Mouse (Mus musculus) layer of hippocampus, adult 9-11 months (tissue): ENCODE results near the gene Bclaf3.
A peak's percentile ranks its signal among the peaks of the same experiment; 100 is the strongest.
"Not testable (repeated sequence)": the region's sequence is repeated elsewhere in the genome, so short reads cannot be mapped to it uniquely, and the experiment has no call there.

Source experiments
- DNase-seq: peaks from one replicate; pipeline ENCODE4 v3.0.0; 2022

Bclaf3 gene

DNA sequence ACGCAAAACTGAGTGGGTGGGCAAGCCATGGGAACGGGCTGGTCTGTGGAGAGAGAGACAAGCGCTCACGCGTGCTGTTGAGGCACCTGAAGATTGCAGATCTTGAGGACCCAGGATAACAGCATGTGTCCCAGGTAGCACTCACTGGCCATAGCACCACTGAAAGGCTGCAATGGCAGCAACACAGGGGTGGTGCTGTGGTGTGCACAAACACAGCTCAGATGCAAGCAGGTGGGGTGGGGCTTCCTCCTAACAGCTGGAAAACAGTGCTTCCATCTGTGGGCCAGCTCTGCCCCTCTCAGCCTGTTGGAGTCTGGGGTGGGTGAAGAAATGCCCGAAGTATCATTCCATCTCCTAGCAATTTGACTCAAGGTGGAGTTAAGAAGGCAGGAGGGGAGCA lies at the start of gene Bclaf3:
TSS of gene Bclaf3 (plus strand) at position 301 of the 400 bp plus-strand sequence.
- DNase-seq = no peak

DNA sequence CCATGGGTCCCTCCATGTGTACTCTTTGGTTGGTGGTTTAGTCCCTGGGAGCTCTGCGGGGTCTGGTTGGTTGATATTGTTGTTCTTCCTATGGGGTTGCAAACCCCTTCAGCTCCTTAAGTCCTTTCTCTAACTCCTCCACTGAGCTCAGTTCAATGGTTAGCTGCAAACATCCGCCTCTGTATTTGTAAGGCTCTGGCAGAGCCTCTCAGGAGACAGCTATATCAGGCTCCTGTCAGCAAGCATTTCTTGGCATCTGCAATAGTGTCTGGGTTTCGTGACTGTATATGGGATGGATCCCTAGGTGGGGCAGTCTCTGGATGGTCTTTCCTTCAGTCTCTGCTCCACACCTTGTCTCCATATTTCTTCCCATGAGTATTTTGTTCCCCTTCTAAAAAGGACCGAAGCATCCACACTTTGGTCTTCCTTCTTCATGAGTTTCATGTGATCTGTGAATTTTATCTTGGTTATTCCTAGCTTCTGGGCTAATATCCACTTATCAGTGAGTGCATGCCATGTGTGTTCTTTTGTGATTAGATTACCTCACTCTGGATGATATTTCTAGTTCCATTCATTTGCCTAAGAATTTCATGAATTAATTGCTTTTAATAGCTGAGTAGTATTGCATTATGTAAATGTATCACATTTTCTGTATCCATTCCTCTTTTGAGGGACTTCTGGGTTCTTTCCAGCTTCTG lies 48.1 kb upstream of the Bclaf3 start:
- not testable (repeated sequence) for DNase-seq

DNA sequence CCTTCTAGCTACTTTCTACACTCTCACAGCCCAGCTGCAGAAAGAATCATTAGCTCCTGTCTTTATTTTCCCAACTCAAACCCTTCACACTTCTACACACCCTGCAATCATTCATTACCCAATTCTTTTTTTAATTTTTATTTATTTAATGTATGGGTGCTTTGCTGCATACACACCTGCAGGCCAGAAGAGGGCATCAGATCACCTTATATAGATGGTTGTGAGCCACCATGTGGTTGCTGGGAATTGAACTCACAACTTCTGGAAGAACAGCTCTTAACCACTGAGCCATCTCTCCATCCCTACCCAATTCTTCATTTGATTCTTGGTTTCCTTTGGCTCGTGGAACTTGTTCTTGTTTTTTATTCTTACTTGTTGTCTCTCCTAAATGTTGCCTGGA lies 42.2 kb upstream of the Bclaf3 start:
- DNase-seq = no peak

DNA sequence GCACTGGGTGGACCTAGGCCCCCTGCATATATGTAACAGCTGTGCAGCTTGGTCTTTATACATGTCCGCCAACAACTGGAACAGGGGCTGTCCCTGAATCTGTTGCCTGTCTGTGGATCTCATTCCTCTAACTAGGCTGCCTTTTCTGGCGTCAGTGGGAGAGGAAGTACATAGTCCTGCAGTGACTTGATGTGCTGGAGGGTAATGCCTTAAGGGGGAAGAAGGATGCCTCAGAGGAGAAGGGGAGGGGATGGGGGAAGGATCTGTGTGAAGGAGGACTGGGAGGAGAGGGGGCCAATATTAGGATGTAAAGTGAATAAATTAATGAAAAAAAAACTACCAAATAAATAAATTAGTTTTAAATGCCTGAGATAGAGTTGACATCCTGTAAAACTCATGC lies 23.3 kb upstream of the Bclaf3 start:
- no peak for DNase-seq

DNA sequence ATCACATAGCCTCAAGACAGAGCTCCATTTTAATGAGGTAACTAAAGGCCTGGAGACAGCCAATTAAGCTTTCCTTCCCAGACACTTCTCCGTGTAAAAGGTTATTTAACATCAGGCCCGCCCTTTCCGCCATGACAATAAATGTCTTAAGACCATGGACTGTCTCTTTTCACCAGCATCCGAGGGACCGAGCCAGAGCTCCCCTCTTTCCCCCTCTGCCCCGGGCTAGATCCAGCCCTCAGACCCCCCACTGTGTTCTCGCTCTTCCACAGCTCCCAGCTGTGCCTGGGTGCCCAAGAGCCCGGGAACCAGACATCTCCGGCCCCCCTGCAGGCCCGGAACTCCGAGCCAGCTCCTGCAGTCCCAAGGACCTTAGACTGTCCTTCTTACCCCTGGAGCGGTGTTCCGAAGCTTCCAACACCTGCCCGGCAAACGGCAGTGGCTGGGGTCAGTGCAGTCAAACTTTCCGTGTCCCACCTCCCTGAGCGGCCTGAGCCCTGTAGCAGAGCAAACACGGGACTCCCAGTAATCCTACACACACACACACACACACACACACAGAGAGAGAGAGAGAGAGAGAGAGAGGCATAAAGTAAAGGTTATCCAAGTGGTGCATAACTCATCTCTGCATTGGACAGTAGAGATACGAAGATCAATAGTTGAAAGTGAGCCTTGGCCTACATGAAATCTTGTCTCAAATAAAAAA lies 18.0 kb upstream of the Bclaf3 start:
- no peak for DNase-seq

DNA sequence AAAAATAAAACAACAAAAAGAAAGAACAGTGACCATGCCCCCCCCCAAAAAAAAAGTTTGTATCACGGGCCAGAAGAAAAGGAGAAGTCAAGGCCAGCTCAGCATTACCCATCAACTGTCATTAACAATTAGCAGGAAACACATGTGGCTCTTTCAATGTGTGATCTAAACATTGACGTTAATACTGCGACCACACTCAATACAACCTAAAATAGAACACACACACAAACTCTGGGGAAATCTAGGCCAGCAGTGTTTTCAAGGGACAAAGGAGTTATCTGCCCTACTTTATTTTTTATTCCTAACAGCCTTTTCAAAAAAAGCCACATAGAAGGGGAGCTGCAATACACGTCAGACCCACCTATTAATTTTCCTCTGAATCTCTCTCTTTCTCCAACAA lies 17.4 kb upstream of the Bclaf3 start:
- no peak for DNase-seq

DNA sequence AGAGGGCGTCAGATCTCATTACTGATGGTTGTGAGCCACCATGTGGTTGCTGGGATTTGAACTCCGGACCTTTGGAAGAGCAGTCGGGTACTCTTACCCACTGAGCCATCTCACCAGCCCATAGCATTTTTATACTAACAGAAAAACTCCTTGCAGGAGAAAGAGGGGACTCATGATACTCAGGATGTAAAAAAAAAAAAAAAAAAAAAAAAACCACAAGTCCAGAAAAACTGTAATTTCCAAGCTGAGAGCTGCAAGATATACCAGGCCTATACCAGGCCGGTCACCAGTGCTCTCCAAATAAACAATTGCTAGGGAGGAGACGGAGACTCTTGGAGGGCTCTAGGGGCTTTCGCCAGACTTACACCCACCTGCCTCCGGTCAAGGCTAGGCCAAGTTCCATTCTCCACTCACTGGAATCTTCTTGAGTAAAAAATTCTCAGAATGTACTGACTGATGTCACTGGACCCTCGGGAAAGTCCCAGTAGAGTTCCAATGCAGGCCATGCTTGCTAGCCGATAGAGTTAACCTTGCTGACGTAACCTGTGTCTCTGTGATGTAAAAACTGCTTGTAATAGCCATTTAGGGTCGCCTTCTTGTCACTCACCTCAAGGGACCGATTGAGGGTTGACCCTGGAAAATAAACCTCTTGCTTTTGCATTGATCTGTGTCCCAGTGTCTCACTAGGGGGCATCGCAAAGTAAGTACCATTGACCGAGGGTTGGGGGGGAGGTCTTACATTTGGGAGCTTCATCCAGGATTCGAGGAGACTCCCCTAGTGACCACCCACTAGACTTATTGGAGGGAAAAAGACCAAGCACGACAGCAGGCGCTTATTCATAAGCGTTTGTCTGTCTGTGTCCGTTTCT lies 16.4 kb upstream of the Bclaf3 start:
- no peak for DNase-seq

DNA sequence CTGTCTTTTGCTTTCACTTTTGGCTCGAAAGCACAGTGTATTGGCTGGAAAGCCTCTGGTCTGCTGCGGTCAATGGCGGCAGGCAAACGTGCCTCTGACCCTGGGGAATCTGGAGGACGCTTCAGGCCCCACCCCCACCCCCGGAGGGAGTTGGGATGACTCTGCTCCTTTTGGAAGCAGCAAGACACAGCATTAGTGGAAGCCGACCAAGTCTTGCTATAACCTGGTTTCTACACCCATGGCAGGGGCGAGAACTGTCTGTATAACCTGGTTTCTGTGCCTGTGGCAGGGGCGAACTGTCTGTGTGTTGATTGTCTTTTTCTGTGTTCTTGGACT lies 15.8 kb upstream of the Bclaf3 start:
- DNase-seq = no peak

DNA sequence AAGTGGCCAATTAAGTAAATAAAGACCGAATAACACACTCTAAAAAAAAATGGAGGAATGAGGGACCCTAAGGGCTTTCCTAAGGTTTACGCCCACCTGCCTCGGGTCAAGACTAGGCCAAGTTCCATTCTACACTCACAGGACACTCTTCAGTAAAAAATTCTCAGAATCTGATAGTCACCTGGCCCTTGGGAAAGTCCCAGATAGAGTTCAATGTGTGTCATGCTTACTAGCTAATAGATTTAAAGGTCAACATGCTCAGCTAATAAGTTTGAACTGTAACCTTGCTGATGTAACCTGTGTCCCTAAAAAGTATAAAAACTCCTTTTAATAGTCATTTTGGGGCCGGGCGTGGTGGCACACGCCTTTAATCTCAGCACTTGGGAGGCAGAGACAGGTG lies 10.9 kb upstream of the Bclaf3 start:
- DNase-seq = no peak

DNA sequence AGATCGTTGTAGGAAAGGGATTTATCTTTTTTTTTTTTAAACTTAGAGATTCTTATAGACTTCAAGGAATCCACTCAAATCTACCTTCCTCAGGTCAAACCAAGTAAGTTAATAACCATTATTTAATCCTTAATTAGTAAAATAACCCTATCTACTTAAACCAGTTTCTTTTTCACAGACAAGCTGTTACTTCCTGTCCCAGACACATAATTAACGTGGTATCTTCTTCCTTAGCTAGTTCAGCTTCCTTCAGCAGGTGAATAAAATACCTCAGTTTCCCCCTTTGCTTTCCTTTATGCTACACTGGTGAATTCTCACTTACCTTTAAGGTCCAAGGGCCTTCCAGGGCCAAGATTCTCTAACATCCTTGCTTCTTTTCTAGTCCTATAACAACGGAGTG lies 4.7 kb upstream of the Bclaf3 start:
- DNase-seq = no peak

DNA sequence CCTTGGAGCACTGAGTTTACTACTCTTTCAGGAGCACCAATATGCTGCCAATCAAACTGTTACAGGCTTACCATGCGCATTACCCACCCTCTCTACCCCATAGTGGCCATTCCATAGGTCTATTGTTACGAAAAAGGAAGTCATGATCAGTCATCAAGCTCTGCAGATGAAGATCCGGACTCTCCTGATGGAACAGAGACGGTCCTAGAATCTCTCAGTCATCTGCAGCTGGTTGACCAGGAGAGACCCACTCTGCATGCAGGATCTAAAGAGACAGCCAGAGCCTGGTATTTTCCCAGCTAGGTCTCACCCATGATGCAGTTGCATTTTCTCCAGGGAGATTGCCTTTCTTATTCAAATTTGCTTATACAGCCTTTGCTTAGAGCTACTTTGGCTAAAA lies 3.8 kb upstream of the Bclaf3 start:
- DNase-seq = no peak

DNA sequence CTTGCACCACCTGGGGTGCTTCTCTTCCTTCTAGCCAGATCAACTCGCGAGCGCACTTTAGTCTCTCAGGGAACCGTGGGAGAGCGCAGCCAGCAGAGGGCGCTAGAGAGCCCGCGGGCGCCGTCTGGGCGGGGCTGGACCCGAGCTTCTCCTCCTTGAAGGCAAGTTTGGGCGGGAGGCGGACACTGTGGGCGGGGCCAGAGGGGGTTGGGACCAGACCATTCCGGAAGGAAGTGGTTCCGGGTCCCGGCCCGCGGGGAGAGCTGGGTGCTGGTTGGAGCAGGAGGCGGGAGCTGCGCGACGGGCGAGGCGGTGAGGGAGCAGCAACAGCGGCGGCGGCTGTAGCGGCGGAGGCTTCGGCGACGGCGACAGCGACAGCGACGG lies 5.9 kb downstream of the Bclaf3 start:
- peak; percentile 95 for DNase-seq

DNA sequence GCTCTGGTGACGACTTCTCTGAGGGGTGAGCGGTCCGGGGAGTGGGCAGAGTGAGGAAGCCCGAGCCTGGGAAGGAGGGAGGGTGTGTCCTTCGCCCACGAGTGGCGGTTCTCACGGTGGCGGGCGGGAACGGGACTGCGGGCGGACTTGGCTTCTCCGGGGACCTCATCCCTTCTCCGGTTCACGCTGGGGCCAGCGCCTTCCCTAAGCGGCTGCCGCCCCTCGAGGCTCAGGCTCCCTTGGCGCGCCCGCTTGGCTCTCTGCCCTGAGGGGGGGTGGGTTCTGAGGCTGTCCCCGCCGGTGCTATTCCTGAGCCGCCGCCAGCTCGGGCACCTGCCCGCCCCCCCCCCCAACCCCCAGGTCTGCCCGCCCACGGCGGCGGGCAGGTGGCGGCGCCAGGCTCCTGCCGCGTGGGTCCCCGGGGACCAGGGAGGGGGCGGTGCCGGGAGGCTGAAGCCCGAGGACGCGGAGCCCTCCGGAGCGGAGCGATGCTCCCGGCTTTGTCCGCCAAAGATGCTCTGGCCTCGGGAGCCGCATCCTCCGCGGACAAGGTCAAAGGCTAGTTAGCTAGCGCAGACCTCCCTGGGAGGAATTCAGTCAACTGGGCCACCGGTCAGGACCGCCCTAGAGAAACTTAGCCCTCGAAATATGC lies 6.4 kb downstream of the Bclaf3 start:
- DNase-seq = no peak

DNA sequence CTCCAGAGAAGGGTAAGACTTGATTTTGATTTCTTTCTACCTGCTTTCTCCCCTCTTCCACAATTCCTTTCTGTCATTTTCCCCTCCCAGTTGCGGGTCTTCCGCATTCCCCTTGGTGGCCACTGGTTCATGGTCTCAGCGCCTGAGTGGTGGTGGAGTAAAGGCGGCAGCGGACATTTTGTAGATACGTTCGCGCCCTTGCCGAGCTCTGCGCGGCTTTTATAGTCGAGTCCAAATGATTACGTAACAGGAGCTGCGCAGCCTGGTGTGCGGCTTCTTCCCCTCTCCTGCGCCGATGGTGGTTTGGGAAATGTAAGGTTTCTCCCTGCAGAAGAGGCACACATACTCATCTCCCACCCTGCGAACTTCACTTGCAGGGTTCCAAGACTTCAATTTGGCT lies 15.4 kb downstream of the Bclaf3 start:
- DNase-seq = no peak

DNA sequence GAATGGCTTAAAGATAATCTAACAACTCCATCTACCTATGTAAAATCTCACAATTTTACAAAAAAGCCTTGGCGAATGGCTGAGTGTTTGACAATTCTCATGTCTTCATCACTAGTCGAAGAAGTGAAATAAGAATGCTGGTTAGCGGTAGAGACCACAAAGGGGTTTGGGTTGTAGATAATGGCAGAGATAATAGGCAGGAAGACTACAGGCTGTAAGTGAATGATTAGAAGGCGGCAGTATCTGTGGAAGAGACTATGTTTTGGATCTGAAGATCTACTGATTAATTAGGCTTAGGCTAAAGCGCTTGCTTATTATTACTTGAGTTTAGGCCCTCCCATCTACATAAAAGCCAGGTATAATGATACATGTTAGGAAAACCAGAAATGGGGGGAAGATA lies 20.6 kb downstream of the Bclaf3 start:
- DNase-seq = no peak

DNA sequence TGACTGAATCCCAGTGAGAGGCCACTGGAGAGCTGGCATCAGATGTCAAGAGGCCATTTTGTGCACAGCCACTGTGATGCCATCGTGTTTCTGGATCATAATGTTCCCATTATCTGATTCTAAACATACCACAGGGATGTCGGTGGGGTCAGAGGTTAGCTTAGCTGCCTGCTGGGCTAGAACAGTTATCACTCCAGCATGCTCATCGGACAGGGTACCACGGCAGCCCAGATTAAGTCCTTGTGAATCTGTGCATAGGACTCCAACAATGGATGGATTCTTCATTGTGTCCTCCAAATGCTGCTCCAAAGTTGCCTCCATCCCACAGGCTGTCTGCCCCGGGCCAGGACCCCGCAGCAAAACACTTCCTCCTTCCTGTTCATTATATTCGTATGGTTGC lies 58.2 kb downstream of the Bclaf3 start:
- not testable (repeated sequence) for DNase-seq

DNA sequence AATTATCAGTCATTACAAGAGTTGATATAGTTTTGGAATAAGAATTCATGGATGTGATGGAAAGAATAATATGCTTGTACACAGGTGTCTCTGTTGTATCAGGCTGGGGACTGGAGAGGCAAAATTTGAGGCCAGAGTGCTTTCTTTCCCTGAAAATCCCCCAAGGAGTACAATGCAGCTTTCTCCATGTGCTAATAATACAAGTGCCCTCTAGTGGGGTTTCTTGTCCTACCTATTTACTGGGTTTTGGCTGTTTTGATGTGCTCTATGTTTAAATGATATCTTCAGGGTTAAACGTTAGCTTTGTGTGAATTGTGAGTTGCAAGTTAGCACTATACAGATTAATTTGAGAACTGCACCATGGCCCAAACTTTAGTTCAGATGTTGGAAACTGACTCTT lies 65.1 kb downstream of the Bclaf3 start:
- no peak for DNase-seq

DNA sequence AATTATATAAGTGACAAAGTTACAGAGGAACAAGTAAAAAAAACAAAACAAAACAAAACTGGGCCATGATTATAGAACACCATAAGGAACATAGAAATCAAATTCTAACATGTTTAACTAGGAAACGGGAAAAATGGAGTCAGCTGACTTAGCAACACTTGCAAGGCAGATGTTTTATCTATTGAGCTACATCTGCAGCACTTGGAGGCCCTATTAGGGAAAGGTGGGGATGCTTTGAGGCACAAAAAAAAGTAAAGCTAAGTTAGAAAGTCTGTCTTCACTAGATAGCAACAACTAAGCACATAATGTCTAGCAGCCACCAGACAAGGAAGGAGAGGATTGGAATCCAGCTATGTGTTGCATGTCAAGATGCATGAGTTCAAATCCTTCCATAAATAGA lies 71.0 kb downstream of the Bclaf3 start:
- DNase-seq = no peak

DNA sequence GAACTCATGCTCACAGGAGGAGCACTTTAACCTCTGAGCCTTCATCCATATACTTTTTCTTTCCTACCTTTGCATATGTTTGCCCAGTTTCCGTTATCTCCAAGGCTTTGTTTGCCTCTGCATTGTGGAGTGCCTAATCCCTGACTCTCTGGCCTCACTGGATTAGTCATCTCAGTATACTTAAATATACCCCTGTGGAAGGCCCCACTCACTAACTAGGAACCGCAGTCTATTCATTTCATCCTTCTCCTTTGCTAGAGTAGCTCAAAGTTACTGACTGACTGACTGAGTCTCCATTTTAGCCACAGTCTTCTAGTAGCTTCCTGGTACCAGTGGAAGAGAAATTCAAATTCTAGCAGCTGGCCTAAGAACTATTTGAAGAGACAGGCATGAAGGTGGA lies 78.3 kb downstream of the Bclaf3 start:
- DNase-seq = no peak

DNA sequence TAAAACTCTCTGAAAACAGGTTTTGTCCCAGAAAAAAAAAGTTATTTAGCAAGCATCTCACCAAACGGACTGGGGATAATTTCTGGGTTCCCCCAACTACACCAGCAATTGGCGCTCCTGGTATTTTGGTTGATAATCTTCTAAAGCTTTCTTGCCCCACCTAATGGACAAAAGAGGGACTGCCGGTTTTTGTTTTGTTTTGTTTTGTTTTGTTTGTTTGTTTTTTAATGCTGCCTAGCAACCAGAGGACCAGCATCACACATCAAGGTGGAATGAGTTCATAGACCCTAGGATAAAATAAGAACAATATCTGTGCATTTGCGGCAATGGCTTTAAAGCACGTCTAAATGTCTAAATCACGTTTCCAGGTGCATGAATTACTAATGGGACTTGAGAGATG lies 80.4 kb downstream of the Bclaf3 start:
- no peak for DNase-seq

DNA sequence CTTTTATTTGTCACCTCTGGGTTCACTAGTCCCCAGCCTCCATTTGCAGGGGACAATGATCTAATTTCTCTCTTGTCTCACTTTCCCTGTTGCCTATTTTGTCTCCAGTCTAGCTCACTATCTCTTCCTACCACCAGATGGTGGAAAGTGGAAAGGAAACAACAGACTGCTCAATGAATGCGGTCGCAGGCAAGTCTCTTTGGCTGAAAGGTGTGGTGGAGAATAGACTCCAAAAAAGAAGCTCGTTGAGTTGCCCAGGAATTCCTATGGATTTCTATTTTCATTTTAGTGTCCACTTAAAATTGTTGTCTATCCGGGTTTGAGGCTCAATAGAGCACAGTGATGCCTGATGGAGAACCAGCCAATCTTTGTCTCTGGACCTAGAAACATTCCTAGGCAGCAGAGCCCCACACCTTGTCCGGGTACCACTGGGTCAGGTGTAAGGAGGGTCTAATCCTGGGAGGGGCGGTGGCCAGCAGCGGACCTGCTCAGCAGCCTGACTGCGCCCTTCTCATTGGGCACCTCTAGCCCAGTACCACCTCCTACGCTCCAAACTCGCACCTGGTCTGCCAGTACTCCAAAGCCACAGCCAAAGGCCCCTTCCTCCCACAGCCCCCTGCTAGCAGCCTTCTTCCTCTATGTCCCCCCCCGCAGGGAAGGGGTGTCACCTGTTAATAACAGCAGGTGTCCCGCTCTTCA lies 99.9 kb downstream of the Bclaf3 start:
- DNase-seq = no peak

DNA sequence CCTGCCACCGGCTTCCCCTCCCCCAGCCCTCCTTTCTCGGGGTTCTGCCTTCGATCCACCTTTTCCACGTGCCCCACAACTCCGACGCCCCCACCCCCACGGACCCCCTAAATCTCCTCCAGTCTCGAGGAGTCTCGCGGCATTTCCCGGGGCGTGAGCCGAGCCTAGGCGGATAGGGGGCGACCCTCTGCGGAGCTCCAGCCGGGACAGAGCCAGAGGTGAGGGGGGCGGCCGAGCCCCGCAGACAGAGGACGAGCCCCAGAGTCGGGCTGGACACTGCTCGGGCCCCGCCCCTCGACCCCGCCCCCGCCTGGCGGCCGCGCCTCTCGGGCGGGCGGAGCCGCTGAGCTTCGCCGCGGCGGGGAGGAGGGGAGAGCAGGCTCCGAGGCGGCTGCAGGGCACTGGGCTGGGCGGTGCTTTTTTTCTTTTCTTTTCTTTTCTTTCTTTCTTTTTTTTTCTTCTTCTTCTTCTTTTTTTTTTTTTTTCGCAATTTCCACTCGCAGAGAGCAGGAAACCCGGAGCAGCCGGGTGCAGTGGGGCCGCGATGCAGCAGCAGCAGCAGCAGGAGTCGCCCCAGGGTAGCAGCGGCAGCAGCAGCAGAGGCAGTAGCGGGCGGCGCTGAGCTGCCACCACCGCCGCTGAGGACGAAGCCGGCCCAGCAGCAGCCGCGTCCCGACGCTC lies 100.6 kb downstream of the Bclaf3 start, which contains the start of gene Sh3kbp1:
TSS of gene Sh3kbp1 (plus strand) at position 366 of the 681 bp plus-strand sequence.
- DNase-seq = peak; percentile 52
